Mouse (Mus musculus): ENCODE measurements around the gene Tha1.
"Not testable (repeated sequence)": the region's sequence is repeated elsewhere in the genome, so short reads cannot be mapped to it uniquely, and the experiment has no call there.

Gene Tha1

GRCm38 (mm10) chr11:117848271-117848984 is 24.9 kb downstream of the Tha1 start:
- no peak for DNase-seq (ENCODE audit: low spot score)

- DNase-seq (ENCODE audit: low spot score): no peak
Measured at GRCm38 (mm10) chr11:117847593-117848215, 25.6 kb downstream of the Tha1 start.

GRCm38 (mm10) chr11:117846640-117847039 is 26.6 kb downstream of the Tha1 start:
- DNase-seq (ENCODE audit: low spot score): no peak

- DNase-seq (ENCODE audit: low spot score): no peak
Measured at GRCm38 (mm10) chr11:117845651-117846050, 27.6 kb downstream of the Tha1 start.

- no peak for DNase-seq (ENCODE audit: low spot score)
Measured at GRCm38 (mm10) chr11:117844997-117845396, 28.3 kb downstream of the Tha1 start.

- no peak for DNase-seq (ENCODE audit: low spot score)
Measured at GRCm38 (mm10) chr11:117843434-117843833, 29.8 kb downstream of the Tha1 start.

- no peak for DNase-seq (ENCODE audit: low spot score)
Measured at GRCm38 (mm10) chr11:117840910-117841309, 32.4 kb downstream of the Tha1 start.

GRCm38 (mm10) chr11:117839021-117839420 is 34.3 kb downstream of the Tha1 start:
- DNase-seq (ENCODE audit: low spot score): no peak

- no peak for DNase-seq (ENCODE audit: low spot score)
Measured at GRCm38 (mm10) chr11:117838572-117838971, 34.7 kb downstream of the Tha1 start.

- no peak for DNase-seq (ENCODE audit: low spot score)
Measured at GRCm38 (mm10) chr11:117836306-117836705, 37.0 kb downstream of the Tha1 start.

- no peak for DNase-seq (ENCODE audit: low spot score)
Measured at GRCm38 (mm10) chr11:117834086-117834485, 39.2 kb downstream of the Tha1 start.

GRCm38 (mm10) chr11:117833509-117833908 is 39.8 kb downstream of the Tha1 start:
- not testable (repeated sequence) for DNase-seq (ENCODE audit: low spot score)

- no peak for DNase-seq (ENCODE audit: low spot score)
Measured at GRCm38 (mm10) chr11:117832086-117832969, 41.0 kb downstream of the Tha1 start.

- DNase-seq (ENCODE audit: low spot score): no peak
Measured at GRCm38 (mm10) chr11:117830401-117830800, 42.9 kb downstream of the Tha1 start.

GRCm38 (mm10) chr11:117829671-117830215 is 43.5 kb downstream of the Tha1 start:
- DNase-seq (ENCODE audit: low spot score): no peak

GRCm38 (mm10) chr11:117828888-117829604 is 44.2 kb downstream of the Tha1 start:
- no peak for DNase-seq (ENCODE audit: low spot score)

GRCm38 (mm10) chr11:117828149-117828887 is 45.0 kb downstream of the Tha1 start:
- DNase-seq (ENCODE audit: low spot score): no peak

GRCm38 (mm10) chr11:117827386-117827785 is 45.9 kb downstream of the Tha1 start:
- DNase-seq (ENCODE audit: low spot score): no peak

- DNase-seq (ENCODE audit: low spot score): no peak
Measured at GRCm38 (mm10) chr11:117826916-117827315, 46.4 kb downstream of the Tha1 start.

- DNase-seq (ENCODE audit: low spot score): no peak
Measured at GRCm38 (mm10) chr11:117826164-117826563, 47.1 kb downstream of the Tha1 start.
